Mouse (Mus musculus) lung, embryonic 16.5 days (tissue): ENCODE data around the gene Atp8b4. TPM values are rescaled to one million over a fixed set of nuclear protein-coding genes. Genes with fewer than 3 reads are reported as not detected.

Source experiments
- ATAC-seq: fragments of 200-750 bp; cut with Nextera tagmentation; 2 replicates; pipeline ENCODE4 v1.8.0; 2017; ENCODE audit warnings: low read depth, mild to moderate bottlenecking, moderate library complexity
- H3K27ac ChIP-seq: fragments of 300-500 bp; sonication (generic); 2 replicates; pipeline ENCODE4 v1.5.1; 2014; ENCODE audit warnings: mild to moderate bottlenecking, control low read depth, low read length
- H3K27me3 ChIP-seq: fragments of 300-500 bp; sonication (generic); 2 replicates; pipeline ENCODE4 v1.6.1; 2014; ENCODE audit warnings: low read depth, low read length, mixed read lengths; ENCODE audit not compliant: control insufficient read depth, insufficient read depth
- H3K36me3 ChIP-seq: fragments of 300-500 bp; sonication (generic); 2 replicates; pipeline ENCODE4 v1.6.1; 2014; ENCODE audit warnings: low read length; ENCODE audit not compliant: control insufficient read depth, insufficient read depth
- H3K4me1 ChIP-seq: fragments of 300-500 bp; sonication (generic); replicated peaks from 2 replicates; pipeline ENCODE4 v1.6.1; 2014; ENCODE audit warnings: low read length, mixed read lengths; ENCODE audit not compliant: control insufficient read depth, insufficient read depth
- H3K4me2 ChIP-seq: fragments of 300-500 bp; sonication (generic); 2 replicates; pipeline ENCODE4 v1.6.1; 2014; ENCODE audit warnings: low read depth, low read length, control low read depth
- H3K4me3 ChIP-seq: fragments of 300-500 bp; sonication (generic); 2 replicates; pipeline ENCODE4 v1.5.1; 2014; ENCODE audit warnings: mild to moderate bottlenecking, low read length, control low read depth
- H3K9ac ChIP-seq: fragments of 300-500 bp; sonication (generic); 2 replicates; pipeline ENCODE4 v1.6.1; 2014; ENCODE audit warnings: low read length, control low read depth
- H3K9me3 ChIP-seq: fragments of 300-500 bp; sonication (generic); 2 replicates; pipeline ENCODE4 v1.6.1; 2016; ENCODE audit warnings: low read length; ENCODE audit not compliant: control insufficient read depth
- WGBS: fragments of 180-500 bp; shearing (Covaris S2); extraction: QIAGEN DNeasy Blood & Tissue Kit; methylation state at CpG from one replicate; pipeline ENCODE4 v1.1.7; 2014; 5-methylcytosine and 5-hydroxymethylcytosine counted together
- polyA plus RNA-seq: library from polyadenylated mRNA; unstranded; fragments of >200 nt; fragmentation: Nextera tagmentation; extraction: Ambion mirVana; gene quantifications from 2 replicates; pipeline ENCODE4 v1.2.1, GENCODE M21; 2015

The Atp8b4 gene
- 1.1 and 1.5 TPM in 2 replicates for polyA plus RNA-seq

- Histone ChIP-seq H3K27me3 (no peaks in the 10 kb centered on the region), H3K9me3 (no peaks in the 10 kb centered on the region), H3K36me3 (no peaks in the 10 kb centered on the region), H3K27ac (no peak within 1 kb of the TSS), H3K9ac (no peak within 1 kb of the TSS), H3K4me1 (no peaks in the 10 kb centered on the region), H3K4me2 (no peak within 1 kb of the TSS), H3K4me3 (no peak within 1 kb of the TSS)
- no peak for ATAC-seq
- whole genome bisulfite sequencing = 78% methylated on average over 6 of the region's 6 CpGs
These were observed at the start of gene Atp8b4 for GRCm38 (mm10) chr2:126500521-126500920. Gene Atp8b4 (minus strand): TSS chr2:126500674.

DNA sequence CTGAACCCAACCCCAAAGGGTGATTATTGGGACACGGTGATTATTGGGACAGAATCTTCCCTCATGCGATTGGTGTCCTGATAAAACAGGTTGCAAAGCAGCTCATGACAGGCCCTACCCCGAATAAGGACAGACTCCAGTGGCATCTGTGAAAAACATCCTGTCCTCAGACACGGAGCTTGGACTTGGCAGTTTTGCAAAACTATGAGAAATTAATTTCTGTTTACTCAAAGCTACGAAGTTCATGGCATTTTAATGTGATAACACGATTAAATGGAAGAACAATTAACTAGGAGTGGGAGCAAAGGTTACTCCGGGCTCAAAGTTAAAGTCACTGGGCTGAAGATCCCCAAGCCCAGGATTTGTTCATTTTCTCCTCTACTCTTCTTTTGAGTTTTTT, 49.2 kb upstream of the Atp8b4 start:
- Histone ChIP-seq H3K27ac (no peak overlapping the region), H3K9me3 (no peaks in the 10 kb centered on the region), H3K9ac (no peak overlapping the region), H3K4me3 (no peak overlapping the region), H3K4me2 (no peak overlapping the region), H3K4me1 (peaks cover 3% of the 10 kb centered on the region; the same call in 1 of the 2 replicates), H3K36me3 (no peaks in the 10 kb centered on the region), H3K27me3 (peaks cover 35% of the 10 kb centered on the region)
- ATAC-seq = no peak
- 57% methylated on average over 7 of the region's 7 CpGs for WGBS

DNA sequence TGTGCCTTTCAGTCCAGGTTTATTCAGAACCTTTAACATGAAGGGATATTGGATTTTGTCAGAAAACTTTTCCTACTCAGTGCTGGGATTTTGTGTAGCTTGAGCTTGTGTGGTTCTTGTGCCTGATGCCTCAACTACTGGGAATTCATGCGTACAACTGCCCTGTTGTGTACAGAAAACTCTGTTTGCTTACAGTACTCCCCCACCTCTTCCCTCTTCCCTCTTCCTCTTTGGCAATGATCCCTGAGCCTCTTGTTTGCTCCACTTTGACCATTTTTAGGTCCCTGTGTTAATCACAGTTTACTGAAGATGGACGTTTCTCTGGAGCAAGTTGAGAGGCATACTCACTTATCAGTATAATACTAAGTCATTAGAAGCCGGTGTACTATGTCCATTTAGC, 45.9 kb upstream of the Atp8b4 start:
- no peak overlapping the region for H3K9ac ChIP-seq
- WGBS = 55% methylated on average over 3 of the region's 3 CpGs
- H3K4me3 ChIP-seq = no peak overlapping the region
- no peak for ATAC-seq
- H3K4me2 ChIP-seq = no peak overlapping the region
- H3K27ac ChIP-seq = no peak overlapping the region
- no peaks in the 10 kb centered on the region for H3K36me3 ChIP-seq
- peaks cover 5% of the 10 kb centered on the region for H3K27me3 ChIP-seq
- no peaks in the 10 kb centered on the region for H3K4me1 ChIP-seq
- H3K9me3 ChIP-seq = no peaks in the 10 kb centered on the region

DNA sequence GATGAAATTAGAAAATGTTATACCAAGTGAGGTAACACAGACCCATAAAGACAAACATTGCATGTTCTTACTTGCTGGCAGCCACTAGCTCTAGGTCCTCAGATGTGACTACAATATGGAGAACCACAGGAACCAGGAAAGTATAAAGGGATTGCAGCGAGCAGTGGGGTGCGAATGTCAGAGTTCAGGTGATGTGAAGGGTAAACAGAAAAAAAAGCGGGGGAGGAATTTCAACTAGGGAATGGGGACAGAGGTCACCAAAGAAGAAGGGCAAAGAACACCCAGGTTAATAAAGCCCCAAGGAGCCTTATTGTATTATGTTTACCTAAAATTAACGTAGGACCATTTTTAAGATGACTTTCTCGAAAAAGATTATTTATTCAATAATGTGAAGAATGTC, 44.8 kb upstream of the Atp8b4 start:
- ATAC-seq = no peak
- WGBS = 51% methylated on average over 5 of the region's 5 CpGs
- no peaks in the 10 kb centered on the region for H3K36me3 ChIP-seq
- no peaks in the 10 kb centered on the region for H3K27me3 ChIP-seq
- H3K4me1 ChIP-seq = no peaks in the 10 kb centered on the region
- no peak overlapping the region for H3K4me2 ChIP-seq
- no peak overlapping the region for H3K27ac ChIP-seq
- H3K9me3 ChIP-seq = no peaks in the 10 kb centered on the region
- no peak overlapping the region for H3K4me3 ChIP-seq
- H3K9ac ChIP-seq = no peak overlapping the region

DNA sequence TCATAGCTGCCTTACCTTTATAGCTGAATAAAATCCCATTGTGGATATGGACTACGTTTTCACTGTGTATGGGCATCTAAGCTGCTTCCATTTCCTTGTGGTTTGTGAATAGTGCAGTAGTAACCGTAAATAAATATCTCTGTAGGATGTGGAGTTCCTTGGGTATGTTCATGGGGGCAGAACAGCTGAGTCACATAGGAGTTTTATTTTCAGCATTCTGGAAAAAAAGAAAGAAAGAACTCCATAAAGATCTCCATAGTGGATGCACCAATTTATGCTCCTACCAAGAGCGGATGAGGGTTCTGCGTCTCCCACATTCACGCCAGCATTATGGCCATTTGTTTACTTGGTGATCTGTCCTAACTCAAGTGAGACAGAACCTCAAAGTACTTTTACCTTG, 41.7 kb upstream of the Atp8b4 start:
- H3K27me3 ChIP-seq = no peaks in the 10 kb centered on the region
- H3K9ac ChIP-seq = no peak overlapping the region
- no peak overlapping the region for H3K27ac ChIP-seq
- no peaks in the 10 kb centered on the region for H3K9me3 ChIP-seq
- H3K4me2 ChIP-seq = no peak overlapping the region
- 84% methylated on average over 5 of the region's 5 CpGs for WGBS
- H3K4me1 ChIP-seq = no peaks in the 10 kb centered on the region
- ATAC-seq = no peak
- no peaks in the 10 kb centered on the region for H3K36me3 ChIP-seq
- no peak overlapping the region for H3K4me3 ChIP-seq

- H3K27ac ChIP-seq = no peak overlapping the region
- 70% methylated on average over 6 of the region's 6 CpGs for WGBS
These were observed 40.0 kb upstream of the Atp8b4 start for GRCm38 (mm10) chr2:126540390-126540925.

GRCm38 (mm10) chr2:126537654-126538053, 37.2 kb upstream of the Atp8b4 start:
- no peak for ATAC-seq
- Histone ChIP-seq H3K27ac (no peak overlapping the region), H3K4me1 (no peaks in the 10 kb centered on the region), H3K9me3 (no peaks in the 10 kb centered on the region), H3K27me3 (no peaks in the 10 kb centered on the region), H3K4me3 (no peak overlapping the region), H3K9ac (no peak overlapping the region), H3K4me2 (no peak overlapping the region), H3K36me3 (no peaks in the 10 kb centered on the region)

More at GRCm38 (mm10) chr2:126540390-126540925, 40.0 kb upstream of the Atp8b4 start:
- Histone ChIP-seq H3K9me3 (no peaks in the 10 kb centered on the region), H3K4me1 (no peaks in the 10 kb centered on the region), H3K4me2 (no peak overlapping the region), H3K36me3 (no peaks in the 10 kb centered on the region), H3K9ac (no peak overlapping the region), H3K4me3 (no peak overlapping the region), H3K27me3 (no peaks in the 10 kb centered on the region)
- ATAC-seq = no peak

- no peak overlapping the region for H3K27ac ChIP-seq
- H3K9ac ChIP-seq = no peak overlapping the region
- no peak overlapping the region for H3K4me2 ChIP-seq
- H3K9me3 ChIP-seq = no peaks in the 10 kb centered on the region
- 75% methylated on average over 3 of the region's 3 CpGs for WGBS
- H3K4me3 ChIP-seq = no peak overlapping the region
- H3K4me1 ChIP-seq = no peaks in the 10 kb centered on the region
- no peak for ATAC-seq
- H3K36me3 ChIP-seq = no peaks in the 10 kb centered on the region
- no peaks in the 10 kb centered on the region for H3K27me3 ChIP-seq
These were observed 30.1 kb upstream of the Atp8b4 start for GRCm38 (mm10) chr2:126530581-126530980.

DNA sequence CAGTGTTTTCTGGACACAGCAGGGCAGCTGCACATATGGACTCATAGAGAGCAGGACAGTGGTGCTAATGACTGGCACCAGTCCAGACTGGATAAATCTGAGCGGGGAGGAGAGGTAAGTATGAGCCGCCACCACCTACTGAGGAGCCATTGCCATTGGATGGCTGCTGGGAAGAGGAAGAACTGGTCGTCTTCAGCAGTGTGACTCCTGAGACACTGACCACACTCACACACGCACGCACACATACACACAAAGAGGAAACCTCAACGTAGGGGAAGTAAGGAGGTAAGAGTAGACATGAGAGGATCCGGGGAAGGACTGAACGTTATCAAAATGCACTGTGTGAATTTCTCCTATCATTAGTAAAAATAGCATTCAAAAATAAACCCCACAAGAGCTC, 27.0 kb upstream of the Atp8b4 start:
- WGBS = 84% methylated on average over 8 of the region's 8 CpGs
- Histone ChIP-seq H3K4me2 (no peak overlapping the region), H3K9ac (no peak overlapping the region)

GRCm38 (mm10) chr2:126524271-126524670, 23.8 kb upstream of the Atp8b4 start:
- Histone ChIP-seq H3K4me3 (no peak overlapping the region), H3K27me3 (no peaks in the 10 kb centered on the region), H3K4me1 (peaks cover 4% of the 10 kb centered on the region), H3K36me3 (no peaks in the 10 kb centered on the region), H3K9me3 (no peaks in the 10 kb centered on the region), H3K27ac (no peak overlapping the region), H3K9ac (no peak overlapping the region), H3K4me2 (no peak overlapping the region)
- 85% methylated on average over 2 of the region's 2 CpGs for WGBS
- ATAC-seq = no peak

More for the DNA sequence above, 27.0 kb upstream of the Atp8b4 start:
- Histone ChIP-seq H3K36me3 (no peaks in the 10 kb centered on the region), H3K4me3 (no peak overlapping the region), H3K9me3 (no peaks in the 10 kb centered on the region), H3K4me1 (no peaks in the 10 kb centered on the region), H3K27ac (no peak overlapping the region), H3K27me3 (no peaks in the 10 kb centered on the region)
- ATAC-seq = no peak
